Mouse (Mus musculus) thymus, postnatal 0 days (tissue): ENCODE measurements around the gene Hadha. TPM values are rescaled to one million over a fixed set of nuclear protein-coding genes. Genes with fewer than 3 reads are reported as not detected.
A peak's percentile ranks its signal among the peaks of the same experiment; 100 is the strongest.

Source experiments
- DNase-seq: peaks from one replicate; pipeline ENCODE4 v3.0.0-alpha.2; 2015; ENCODE audit warnings: low spot score
- polyA plus RNA-seq: library from polyadenylated mRNA; unstranded; fragments of >200 nt; fragmentation: Nextera tagmentation; extraction: Ambion mirVana; gene quantifications from 2 replicates; pipeline ENCODE4 v1.2.1, GENCODE M21; 2015

Hadha gene
- polyA plus RNA-seq, 1 experiment from 2014 or later: 111 TPM

DNA sequence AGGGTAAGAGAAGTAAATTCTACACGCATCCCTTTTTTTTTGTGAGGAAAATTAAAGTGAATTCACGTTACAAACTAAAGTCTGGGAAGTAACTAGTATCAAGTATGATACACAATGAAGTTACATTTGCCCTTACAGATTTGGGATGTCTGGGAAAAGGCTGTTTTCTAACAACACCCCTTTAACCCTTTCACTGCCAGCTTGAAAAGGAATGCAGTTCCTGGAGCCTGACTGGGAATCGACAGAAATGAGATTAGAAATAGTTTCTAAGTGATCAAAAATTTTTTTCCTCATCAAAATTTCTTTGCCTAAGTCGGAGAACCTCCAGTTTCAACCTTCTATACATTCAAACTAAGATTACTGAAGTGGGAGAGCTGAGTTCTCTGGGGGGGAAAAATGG is 949 bp downstream of the Hadha start:
- DNase-seq: peak; percentile 2

DNA sequence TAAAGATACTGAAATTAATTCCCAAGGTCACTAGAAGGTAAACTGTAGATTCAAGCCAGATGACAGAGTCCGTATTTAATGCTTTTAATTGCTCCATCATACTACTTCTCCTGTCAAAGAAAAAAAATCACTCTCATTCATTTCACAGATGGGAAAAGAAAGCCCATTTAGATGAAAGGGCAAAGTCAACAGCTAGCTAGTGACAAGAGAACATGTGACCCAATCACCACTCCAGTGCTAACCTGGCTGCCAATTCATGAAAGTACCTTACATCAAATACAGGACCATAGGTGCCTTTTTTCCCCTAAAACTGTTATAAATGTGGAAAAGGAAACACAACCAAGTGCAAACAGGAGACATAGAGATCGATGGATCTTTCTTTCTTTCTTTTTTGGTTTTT is 1.7 kb downstream of the Hadha start:
- DNase-seq: no peak

DNA sequence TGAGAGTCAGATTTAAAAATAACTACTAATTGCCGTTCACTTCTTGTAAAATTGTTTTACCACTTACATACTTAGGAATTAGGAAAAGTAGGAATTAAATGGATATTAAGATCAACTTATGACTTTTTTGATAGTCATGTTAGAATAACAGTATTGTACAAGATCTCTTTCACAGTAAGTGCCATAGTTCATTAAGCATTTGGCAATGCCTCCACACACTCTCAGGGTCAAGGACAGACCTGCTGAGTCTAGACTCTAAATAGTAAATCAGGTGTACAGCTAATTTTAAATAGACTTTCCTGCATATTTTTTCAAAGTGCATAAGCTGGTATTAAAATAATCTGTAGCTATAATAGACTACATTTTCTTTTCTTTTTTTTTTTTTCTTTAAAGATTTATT is 2.5 kb downstream of the Hadha start:
- no peak for DNase-seq

DNA sequence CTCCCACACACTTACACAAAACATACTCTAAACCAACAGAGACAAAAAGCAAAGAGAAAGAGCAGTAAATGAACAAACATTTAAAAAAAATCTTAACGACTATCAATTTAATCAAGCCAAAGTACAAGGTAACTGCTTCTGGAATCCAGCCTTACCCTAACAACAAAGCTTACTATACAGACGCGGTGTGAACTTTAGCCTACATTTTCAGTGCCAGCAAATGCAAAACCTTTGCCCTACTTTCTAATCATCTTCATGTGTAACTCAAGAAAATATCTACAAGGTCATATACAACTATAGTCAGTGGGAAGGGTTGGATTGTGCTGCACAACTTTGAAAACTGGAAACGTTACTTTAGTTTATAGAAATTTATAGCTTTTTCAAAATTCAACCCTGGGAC is 3.0 kb downstream of the Hadha start:
- DNase-seq: no peak

DNA sequence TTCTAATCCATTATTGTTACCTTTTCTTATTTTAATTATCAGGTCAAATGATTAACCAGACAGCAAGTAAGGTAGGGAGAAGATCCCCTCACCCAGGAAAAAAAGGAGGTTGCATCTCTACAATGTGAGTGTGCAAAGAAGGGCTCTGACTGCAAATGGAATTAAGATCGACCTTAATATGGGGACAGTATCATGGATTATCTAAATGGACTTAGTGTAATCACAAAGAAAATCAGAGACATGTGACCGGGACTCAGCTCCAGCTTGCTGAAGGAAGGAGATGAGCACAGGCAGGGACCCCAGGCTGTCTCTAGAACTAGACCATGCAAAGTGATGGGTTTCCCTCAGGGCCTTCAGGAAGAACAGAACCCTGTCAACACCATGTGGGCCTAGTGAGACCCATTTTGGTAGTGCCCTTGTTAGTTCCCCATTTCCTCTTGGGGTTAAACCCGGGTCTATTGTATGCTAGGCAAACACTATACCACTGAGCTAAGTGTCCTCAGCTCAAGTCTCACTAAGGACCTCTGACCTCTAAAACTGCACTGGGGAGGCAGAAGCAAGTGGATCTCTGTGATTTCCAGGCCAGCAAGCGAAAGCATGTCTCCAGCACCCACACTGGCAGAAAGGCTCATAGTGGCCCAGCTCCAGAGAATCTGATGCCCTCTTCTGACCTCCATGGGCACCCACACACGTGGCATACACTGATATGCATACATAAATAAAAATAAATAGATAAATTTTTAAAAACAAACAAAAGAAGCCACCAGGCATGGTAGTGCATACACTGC is 6.6 kb downstream of the Hadha start:
- DNase-seq: no peak

DNA sequence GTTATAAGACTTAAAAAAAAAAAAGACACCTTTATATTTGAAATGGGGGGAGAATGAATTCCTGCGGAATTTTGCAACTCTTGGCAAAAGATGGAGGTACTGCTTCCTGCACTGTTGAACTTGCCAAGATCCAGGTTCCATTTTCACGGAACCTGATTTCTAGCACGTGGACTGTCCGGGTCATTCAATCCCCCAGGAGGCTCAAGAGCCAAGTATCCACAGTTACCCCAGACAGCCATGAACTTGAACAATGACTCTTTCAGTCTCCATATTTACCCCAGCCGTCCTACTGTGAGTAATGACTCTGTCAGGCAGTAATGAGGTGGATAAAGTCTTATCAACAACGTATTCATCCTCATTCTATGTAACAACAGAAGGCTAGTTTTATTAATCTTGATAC is 8.4 kb downstream of the Hadha start:
- DNase-seq: no peak

DNA sequence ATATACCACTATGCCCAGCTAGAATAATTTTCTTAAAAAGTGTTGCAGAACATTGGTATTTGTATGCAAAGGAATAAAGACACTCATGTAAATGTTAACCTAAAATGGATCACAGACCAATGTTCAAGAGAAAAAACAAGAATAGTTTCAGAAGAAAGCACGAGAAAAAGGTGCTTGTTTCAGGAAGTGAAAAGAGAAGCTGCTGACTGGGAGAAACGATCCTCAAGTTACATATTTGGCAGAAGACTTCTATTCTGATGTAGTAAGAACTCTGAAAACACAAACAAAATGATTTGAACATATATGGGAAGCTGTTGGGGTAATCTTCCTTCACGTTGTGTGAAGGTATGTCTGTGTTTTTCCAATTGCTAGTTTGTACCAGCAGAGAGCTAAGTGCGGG is 16.8 kb downstream of the Hadha start:
- DNase-seq: no peak

DNA sequence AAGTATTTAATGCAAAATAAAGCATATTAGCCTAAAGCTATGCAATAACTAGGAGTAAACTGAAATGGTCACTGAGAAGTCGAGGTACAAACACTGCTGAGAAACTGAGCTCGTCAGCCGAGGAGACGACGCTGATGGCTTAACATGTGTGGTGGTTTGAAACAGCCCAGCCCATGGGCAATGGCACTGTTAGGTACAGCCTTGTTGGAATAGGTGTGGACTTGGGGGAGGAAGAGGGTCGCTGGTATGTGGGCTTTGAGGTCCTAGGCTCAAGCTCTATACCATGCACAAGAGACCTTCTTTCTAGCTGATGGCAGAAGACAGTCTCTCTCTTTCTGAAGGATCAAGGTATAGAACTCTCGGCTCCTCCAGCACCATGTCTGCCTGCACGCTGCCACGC is 17.7 kb downstream of the Hadha start:
- DNase-seq: no peak

DNA sequence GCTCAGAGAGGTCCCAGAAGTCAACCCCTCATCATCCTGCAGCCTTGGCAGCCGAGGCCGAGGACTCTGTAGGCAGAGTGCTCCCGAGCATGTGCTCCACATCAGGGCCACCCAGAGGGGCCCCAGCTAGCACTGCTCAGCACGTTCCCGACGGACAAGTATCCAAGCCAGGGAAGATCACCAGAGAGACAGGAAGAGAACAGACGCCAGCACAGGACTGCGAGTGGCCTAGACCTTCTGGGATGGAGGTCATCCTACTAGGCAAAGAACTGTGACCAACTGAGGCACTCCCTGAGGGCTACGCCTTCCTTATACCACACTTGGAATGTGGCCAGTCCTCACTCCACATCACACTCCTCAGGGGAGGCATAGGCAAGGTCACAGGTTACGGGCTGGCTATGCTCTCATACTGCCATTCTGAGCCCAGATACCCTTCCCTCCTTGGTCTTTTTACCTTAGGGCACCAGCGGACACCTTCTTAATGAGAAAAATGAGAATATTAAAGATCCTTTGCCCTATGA is 19.2 kb downstream of the Hadha start:
- no peak for DNase-seq

DNA sequence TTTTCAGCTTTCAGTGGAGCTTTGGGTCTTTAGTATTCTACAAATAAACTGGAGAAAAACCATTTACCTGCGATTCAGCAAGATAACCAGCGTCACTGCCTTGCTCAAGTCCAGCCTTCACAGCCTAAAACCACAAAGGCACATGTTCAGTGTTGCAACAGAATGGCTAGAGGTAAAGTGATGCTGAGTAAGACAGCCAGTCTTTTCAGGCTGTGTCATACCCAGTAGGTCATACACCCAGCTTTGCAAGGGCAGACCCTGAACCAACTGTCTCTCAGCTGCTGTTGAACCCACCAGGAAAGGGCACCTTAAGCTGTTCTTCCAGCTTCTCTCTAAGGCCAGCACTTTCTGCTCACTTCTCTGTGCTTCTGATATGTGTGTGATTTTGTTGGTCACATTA is 22.8 kb downstream of the Hadha start:
- no peak for DNase-seq

DNA sequence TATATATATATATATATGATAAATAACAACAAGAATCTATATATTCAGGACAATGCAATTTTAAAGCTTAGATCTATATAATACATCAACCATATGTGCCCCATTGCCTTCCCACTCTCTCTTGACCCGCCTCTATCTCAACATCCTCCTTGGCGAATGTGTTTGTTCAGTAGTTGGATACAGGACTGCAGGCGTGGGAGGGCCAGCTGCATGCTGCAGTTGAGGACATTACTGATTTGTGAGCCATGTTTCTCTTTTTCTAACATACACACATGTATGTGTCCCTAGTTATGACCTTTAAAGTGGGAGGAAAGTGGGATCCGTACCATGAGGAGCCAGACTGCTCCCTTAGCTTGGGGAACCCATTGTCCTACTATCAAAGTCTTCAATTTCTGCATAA is 23.7 kb downstream of the Hadha start:
- no peak for DNase-seq

DNA sequence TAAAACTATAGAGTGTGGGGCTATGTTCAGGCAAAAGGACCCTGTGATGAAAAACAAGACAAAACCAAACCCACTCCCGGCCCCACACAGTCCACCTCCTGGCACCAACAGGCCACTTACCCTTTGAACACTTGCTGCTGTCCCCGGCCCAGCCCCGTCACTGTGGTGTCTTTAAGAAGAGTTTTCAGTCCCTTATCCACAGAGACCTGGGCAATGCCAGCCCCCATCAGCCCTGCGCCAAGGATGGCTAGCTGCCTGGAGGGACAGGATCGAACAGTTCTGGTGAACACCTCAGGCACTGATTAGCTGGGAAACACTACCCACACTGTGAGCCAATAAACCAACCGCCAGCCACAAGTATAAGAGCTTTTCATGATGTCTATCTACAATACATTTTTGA is 26.3 kb downstream of the Hadha start:
- DNase-seq: no peak

DNA sequence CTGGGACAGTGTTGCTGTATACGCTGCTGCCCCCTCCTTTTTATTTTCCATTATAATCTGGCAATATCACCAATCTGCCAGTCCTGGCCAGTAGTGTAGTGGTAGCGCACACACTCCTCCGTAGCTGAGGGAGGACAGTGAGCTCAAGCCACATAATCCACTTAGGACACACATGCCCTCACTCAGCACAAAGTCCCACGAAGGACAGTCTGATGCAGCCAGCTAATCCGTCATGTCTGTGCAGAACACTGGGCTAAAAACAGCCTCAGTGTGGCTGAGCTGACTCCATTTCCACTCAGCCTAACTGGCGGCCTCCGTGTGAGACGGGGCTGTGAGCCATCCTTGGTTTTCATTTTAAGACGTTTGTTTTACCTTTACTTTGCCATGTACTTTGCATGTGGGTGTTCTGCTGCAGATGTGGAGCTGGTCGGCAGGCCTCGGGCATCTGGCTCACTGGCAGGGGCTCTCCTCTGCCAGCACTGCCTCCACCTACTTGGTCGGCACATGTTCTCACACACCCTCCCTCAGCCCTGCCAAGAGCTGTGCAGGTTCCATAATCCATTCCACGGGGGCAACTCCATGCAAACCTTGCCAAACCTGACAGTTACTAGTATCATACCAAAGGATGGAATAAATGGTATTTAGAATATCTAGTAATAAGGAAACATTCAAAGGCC is 26.9 kb downstream of the Hadha start:
- DNase-seq: no peak

DNA sequence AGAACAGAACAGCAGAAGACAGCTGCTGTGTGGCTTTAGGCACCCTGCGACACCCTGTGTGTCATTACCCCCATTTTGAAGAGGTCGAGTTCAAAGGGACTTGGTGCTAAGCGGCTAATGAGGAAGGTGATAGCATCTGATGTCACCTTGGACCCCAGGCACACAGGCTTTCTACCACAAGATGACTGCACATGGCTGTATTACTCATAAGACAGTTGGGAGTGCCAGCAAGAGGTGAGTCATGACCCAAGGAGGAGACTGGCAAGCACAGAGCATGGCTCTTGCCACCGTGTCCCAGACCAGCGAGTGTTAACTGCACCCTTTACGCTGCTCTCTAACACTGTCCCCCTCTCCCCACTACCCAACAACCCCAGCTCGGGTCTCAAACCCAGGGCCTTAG is 28.2 kb downstream of the Hadha start:
- DNase-seq: no peak

DNA sequence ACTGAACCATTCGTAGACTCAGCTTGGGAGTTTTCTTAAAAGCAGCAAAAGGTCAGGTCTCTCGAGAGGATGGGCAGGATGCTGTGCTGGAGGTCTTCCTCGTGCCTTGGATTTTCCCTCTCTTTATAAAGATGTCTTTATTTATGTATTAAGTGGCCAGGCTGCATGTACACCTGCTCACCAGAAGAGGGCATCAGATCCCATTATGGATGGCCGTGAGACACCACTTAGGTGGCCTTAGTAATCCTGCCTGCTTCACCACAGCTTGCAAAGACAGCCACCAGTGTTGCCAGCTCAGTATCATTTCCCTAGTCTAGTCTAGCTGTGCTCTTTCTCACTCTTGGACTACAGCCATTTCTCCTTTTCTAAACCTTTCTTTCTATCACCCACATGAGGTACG is 29.4 kb downstream of the Hadha start:
- peak; percentile 52 for DNase-seq

DNA sequence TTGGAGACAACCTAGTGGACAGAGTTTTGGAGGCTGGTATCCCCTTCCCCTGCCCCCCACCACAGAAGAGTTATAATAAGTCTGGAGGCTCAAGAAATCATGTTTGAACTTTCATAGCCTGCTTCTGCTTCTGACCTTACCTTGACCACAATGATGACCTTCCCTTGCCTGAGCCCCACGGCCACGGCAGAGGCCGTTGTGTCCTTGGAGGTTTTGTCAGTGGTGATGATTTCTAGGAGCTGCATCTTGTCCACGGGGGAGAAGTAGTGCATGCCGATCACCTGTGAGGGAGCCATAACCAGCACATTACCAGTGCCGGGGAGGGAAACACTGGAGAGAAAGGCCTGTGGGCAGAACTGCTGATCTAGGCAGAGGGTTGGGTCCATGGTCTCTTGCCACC is 32.5 kb downstream of the Hadha start:
- DNase-seq: no peak

DNA sequence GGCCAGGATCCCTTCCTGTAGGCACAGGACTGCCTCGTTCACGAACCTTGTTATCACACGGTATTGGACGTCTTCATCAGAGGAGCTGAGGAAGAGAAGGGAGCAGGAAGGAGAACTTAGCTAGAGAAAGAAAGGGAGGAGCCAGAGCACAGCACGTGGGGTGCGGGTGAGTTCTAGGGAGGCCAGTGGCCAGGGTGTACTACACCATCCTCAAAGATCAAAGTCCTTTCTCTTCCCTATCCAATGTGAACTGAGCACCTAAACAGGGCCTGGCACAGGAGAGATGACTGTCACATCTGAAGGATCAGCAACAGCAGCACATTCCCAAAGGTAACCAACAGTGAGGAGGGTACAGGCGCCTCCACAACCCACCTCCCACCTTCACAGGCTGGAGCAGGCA is 34.9 kb downstream of the Hadha start:
- no peak for DNase-seq

DNA sequence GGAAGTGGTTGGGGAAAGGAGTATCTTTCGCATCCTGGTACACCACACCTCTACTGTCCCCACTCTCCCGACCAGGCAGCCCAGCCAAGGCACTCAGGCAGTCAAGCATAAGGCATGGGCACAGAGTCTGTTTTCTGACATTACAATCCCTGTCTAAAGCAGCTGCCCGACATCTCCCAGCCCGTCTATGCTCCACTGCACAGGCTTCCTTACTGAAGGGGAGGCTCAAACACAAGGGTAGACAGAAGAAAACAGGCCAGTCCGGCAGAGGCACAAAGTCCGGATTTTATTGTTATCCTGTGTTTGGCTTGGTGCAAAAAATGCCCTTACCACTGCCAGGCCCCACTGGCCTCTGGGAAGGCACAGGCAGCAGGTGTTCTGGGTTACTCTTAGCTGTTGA is 35.8 kb downstream of the Hadha start:
- no peak for DNase-seq

DNA sequence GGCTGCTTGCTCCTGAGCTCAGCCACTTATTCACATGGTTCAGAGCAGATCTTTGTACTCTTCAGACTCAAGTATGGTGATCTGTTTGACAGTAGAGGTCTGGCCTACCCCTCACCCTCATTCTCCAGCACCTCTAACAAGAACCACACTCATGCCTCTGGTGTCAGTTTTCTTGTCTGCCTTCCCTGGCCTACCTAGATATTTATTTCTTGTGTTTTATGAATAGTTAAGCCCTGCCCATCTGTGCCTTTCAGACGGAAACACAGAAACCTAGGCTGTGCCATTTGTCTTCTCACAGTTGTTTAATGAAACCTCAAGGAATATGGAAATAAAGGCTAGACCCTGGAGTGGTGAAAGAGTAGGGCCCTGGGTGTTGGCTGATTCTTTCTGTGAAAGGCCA is 36.9 kb downstream of the Hadha start:
- no peak for DNase-seq

DNA sequence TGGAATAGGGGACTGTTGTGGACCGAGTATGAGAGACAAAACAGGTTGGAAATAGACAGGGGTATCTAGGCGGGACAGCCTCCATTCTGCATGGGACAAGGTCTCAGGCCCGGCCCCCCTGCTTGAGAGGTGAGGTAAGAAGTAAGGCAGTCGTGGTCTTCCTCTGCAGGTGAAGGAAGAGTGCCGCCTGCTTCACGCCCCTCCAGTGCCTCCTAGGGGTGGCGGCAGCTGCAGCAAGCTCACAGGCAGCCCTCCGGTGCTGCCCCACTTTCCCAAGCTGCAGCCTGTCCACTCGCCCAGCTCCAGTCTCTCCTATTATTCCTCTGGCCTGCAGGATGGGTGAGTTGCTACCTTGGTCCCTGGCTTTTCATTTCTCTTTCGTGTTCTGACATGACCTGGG is 39.2 kb downstream of the Hadha start:
- DNase-seq: no peak

DNA sequence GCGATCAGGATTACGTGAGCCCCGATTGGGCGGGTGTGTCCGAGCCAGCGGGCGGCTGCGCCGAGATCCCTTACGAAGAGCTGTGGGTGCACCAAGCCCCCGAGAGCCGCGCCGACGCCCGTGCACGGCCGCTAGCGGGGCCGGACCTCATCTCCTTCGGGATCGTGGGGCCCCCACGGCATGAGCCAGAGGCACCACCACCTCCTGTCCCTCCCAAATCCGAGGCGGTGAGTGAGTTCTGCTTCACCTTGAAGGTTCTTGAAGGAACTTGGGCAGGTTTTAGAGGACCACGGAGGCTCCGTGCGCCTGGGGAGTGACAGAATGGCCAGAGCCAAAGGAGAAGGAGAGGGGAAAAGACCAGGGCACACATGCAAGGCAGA is 40.2 kb downstream of the Hadha start:
- DNase-seq: no peak

DNA sequence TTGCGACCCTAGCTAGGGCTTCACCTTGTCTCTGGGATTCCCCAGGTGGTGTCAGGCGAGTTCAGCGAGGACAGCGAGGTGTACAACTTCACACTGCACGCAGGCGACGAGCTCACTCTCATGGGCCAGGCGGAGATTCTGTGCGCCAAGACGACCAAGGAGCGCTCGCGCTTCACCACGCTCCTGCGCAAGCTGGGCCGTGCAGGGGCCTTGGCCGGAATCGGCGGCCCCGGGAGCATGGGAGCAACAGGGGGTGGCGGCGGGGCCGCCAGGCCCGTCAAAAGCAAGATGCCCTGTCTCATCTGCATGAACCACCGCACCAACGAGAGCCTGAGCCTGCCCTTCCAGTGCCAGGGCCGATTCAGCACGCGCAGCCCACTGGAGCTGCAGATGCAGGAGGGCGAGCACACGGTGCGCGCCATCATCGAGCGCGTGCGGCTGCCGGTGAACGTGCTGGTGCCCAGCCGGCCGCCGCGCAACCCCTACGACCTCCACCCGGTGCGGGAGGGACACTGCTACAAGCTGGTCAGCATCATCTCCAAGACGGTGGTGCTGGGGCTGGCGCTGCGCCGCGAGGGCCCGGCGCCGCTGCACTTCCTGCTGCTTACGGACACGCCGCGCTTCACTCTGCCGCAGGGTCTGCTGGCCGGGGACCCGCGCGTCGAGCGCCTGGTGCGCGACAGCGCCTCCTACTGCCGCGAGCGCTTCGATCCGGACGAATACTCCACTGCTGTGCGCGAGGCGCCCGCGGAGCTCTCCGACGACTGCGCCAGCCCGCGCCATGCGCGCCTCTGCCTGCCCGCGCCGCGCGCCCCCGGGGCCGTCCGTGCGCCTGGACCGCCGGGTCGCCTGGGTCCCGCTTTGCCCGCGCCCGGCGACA is 40.8 kb downstream of the Hadha start:
- peak; percentile 89 for DNase-seq
